Mouse (Mus musculus) megakaryocyte, embryonic 14.5 days (primary cell): Measurements from ENCODE around the gene Yeats4. TPM values are rescaled to one million over a fixed set of nuclear protein-coding genes. Genes with fewer than 3 reads are reported as not detected.
A peak's percentile ranks its signal among the peaks of the same experiment; 100 is the strongest.

Experiments used
- H3K27me3 ChIP-seq: replicated peaks from 2 replicates; pipeline ENCODE3; 2012; ENCODE audit warnings: inconsistent platforms
- H3K36me3 ChIP-seq: replicated peaks from 2 replicates; pipeline ENCODE3; 2012; ENCODE audit warnings: low read length, inconsistent platforms, mixed read lengths
- H3K4me1 ChIP-seq: 2 replicates; pipeline ENCODE4 v1.6.1; 2012; ENCODE audit warnings: inconsistent platforms
- H3K4me3 ChIP-seq: replicated peaks from 2 replicates; pipeline ENCODE3; 2012; ENCODE audit warnings: moderate library complexity, mild to moderate bottlenecking, inconsistent platforms
- H3K9me3 ChIP-seq: 2 replicates; pipeline ENCODE4 v1.6.1; 2012; ENCODE audit warnings: inconsistent platforms
- FLI1 ChIP-seq: IDR thresholded peaks from 2 replicates; pipeline ENCODE4 v1.6.1; 2012; ENCODE audit warnings: low read length, inconsistent platforms, mixed read lengths
- GATA1 ChIP-seq: IDR thresholded peaks from 3 replicates; pipeline ENCODE4 v1.6.1; 2012; ENCODE audit warnings: mixed read lengths, low read length, inconsistent platforms, borderline replicate concordance
- polyA plus RNA-seq: library from polyadenylated mRNA; stranded (reverse); fragments of >175 nt; gene quantifications from 2 replicates; pipeline ENCODE4 v1.2.3, GENCODE M21; 2012; ENCODE audit warnings: low replicate concordance; ENCODE audit not compliant: insufficient read depth

Yeats4 gene
- polyA plus RNA-seq, 1 experiment = 109 TPM

- Histone ChIP-seq H3K4me1 (peaks cover 16% of the 10 kb centered on the region), H3K27me3 (peaks cover 20% of the 10 kb centered on the region), H3K4me3 (peak overlapping the region; percentile 62), H3K9me3 (no peaks in the 10 kb centered on the region), H3K36me3 (no peaks in the 10 kb centered on the region)
- TF ChIP-seq FLI1 (no peak), GATA1 (no peak)
Observed at GRCm38 (mm10) chr10:117203558-117203981, 20.7 kb downstream of the Yeats4 start.

- no peak for TF ChIP-seq FLI1
- no peak for TF ChIP-seq GATA1
- H3K4me1 ChIP-seq = peaks cover 16% of the 10 kb centered on the region
Observed at GRCm38 (mm10) chr10:117202981-117203557, 21.2 kb downstream of the Yeats4 start.

GRCm38 (mm10) chr10:117199701-117200100 lies 24.6 kb downstream of the Yeats4 start:
- no peak overlapping the region for H3K4me3 ChIP-seq
- no peaks in the 10 kb centered on the region for H3K36me3 ChIP-seq
- H3K4me1 ChIP-seq = peaks cover 16% of the 10 kb centered on the region
- H3K27me3 ChIP-seq = peaks cover 14% of the 10 kb centered on the region
- TF ChIP-seq FLI1 (no peak), GATA1 (no peak)
- H3K9me3 ChIP-seq = no peaks in the 10 kb centered on the region

More at GRCm38 (mm10) chr10:117202981-117203557, 21.2 kb downstream of the Yeats4 start:
- H3K27me3 ChIP-seq = peaks cover 21% of the 10 kb centered on the region
- no peaks in the 10 kb centered on the region for H3K36me3 ChIP-seq
- peak overlapping the region; percentile 62 for H3K4me3 ChIP-seq
- no peaks in the 10 kb centered on the region for H3K9me3 ChIP-seq

- Histone ChIP-seq H3K36me3 (no peaks in the 10 kb centered on the region), H3K4me3 (no peak overlapping the region), H3K27me3 (peaks cover 11% of the 10 kb centered on the region), H3K9me3 (no peaks in the 10 kb centered on the region), H3K4me1 (peaks cover 4% of the 10 kb centered on the region; the same call in 1 of the 2 replicates)
- TF ChIP-seq FLI1 (no peak), GATA1 (no peak)
Observed at GRCm38 (mm10) chr10:117196696-117197095, 27.6 kb downstream of the Yeats4 start.

DNA sequence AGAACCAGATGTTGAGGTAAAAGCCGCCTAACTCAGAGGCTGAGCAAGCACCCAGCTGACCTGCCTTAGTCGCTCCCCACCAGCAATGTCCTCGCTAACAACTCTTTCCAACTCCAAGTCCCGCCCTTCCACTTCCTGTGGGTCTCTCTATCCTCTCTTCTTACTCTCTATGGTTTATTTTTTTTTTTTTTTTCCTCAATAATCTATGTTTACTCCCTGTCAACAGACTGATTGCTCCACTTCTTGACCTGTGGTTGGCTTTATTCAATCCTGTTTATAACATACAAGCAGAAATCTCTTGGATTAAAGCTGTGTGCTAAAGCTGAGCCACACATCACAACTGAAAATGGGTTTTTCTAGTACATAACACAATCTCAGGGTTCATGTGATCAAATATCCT lies 28.6 kb downstream of the Yeats4 start:
- Histone ChIP-seq H3K4me3 (no peak overlapping the region), H3K4me1 (peaks cover 4% of the 10 kb centered on the region; the same call in 1 of the 2 replicates), H3K36me3 (no peaks in the 10 kb centered on the region), H3K27me3 (peaks cover 8% of the 10 kb centered on the region), H3K9me3 (no peaks in the 10 kb centered on the region)
- TF ChIP-seq FLI1 = no peak
- TF ChIP-seq GATA1 = no peak

GRCm38 (mm10) chr10:117195005-117195404 lies 29.3 kb downstream of the Yeats4 start:
- H3K9me3 ChIP-seq = no peaks in the 10 kb centered on the region
- peaks cover 5% of the 10 kb centered on the region for H3K27me3 ChIP-seq
- no peaks in the 10 kb centered on the region for H3K4me1 ChIP-seq
- TF ChIP-seq GATA1 (no peak), FLI1 (no peak)
- H3K4me3 ChIP-seq = no peak overlapping the region
- no peaks in the 10 kb centered on the region for H3K36me3 ChIP-seq

DNA sequence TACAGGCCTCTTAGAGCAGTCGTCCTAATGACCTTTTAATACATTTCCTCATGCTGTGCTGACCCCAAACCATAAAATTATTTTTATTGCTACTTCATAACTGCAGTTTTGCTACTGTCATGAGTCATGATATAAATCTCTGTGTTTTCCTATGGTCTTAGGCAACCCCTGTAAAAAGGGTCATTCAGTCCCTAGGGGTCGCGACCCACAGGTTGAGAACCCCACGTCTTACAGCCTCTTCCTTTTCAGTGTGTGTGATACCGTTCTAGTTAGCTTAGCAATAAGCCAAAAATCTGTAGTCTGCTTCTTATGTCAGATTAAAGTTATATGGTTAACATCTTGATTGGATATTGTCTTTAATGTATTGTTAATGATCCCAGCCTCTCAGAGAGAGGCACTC lies 30.9 kb downstream of the Yeats4 start:
- Histone ChIP-seq H3K4me1 (no peaks in the 10 kb centered on the region), H3K36me3 (no peaks in the 10 kb centered on the region), H3K27me3 (peaks cover 2% of the 10 kb centered on the region), H3K9me3 (no peaks in the 10 kb centered on the region), H3K4me3 (no peak overlapping the region)
- TF ChIP-seq FLI1 (no peak), GATA1 (no peak)

GRCm38 (mm10) chr10:117185399-117186089 lies 38.8 kb downstream of the Yeats4 start:
- H3K4me3 ChIP-seq = no peak overlapping the region
- H3K4me1 ChIP-seq = no peaks in the 10 kb centered on the region
- no peak for TF ChIP-seq GATA1
- no peak for TF ChIP-seq FLI1
- H3K9me3 ChIP-seq = no peaks in the 10 kb centered on the region
- H3K36me3 ChIP-seq = no peaks in the 10 kb centered on the region
- H3K27me3 ChIP-seq = peaks cover 15% of the 10 kb centered on the region

- peaks cover 4% of the 10 kb centered on the region for H3K27me3 ChIP-seq
- no peaks in the 10 kb centered on the region for H3K4me1 ChIP-seq
- TF ChIP-seq GATA1 (no peak), FLI1 (no peak)
- H3K4me3 ChIP-seq = no peak overlapping the region
- no peaks in the 10 kb centered on the region for H3K9me3 ChIP-seq
- no peaks in the 10 kb centered on the region for H3K36me3 ChIP-seq
Observed at GRCm38 (mm10) chr10:117181098-117181497, 43.2 kb downstream of the Yeats4 start.

GRCm38 (mm10) chr10:117174645-117175044 lies 49.7 kb downstream of the Yeats4 start:
- peaks cover 9% of the 10 kb centered on the region for H3K4me1 ChIP-seq
- peaks cover 2% of the 10 kb centered on the region for H3K27me3 ChIP-seq
- no peaks in the 10 kb centered on the region for H3K9me3 ChIP-seq
- H3K36me3 ChIP-seq = no peaks in the 10 kb centered on the region
- TF ChIP-seq FLI1 = no peak
- TF ChIP-seq GATA1 = no peak
- no peak overlapping the region for H3K4me3 ChIP-seq
